In the genomic region with DNA sequence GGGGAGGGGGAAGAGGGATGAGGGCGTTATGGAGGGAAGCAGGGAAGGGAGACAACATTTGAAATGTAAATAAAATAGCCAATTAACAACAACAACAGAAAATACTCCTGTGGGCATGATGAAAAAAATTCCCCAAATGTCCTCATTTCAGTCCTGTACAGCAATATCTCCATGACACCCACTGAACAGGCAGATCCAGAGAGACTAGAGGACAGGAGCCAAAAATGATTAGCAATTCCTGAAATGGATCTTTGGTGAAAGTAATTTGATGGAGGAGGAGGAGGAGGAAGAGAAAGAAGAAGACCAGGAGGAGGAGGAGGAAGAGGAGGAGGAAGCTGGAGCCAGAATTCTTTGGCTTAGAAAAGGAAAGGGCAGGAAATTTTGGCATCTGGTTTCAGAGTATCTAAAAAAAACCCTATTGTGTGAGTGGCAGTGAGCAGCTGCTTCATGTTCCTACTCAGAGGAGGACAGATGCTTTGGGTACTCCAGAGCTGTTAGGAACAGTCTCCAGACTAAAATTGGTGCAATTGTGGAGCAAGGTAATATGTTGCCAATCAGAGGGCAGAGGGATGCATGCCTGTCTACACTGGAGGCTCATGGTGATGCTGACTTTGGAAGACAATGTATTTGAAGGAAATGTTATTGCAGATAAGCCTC, we compare ENCODE assay signal across 19 mouse cellular contexts.
DNase-seq lines count a peak whose midpoint lies in the region; TF ChIP-seq lines count a peak whose summit lies in the region.
"Had no signal": no experiment of that assay in that cellular context is flagged by ENCODE, and none has a peak within 500 bp of the region (broad histone marks: within the 10 kb centered on the region; RNA-seq: fewer than 3 reads in every experiment).

No protein-coding gene starts in this region.

- intact Hi-C loops in heart, adult 2 months (cut with DNase I) = no loop called here

- TF ChIP-seq POLR2A in cerebellum, adult 2 months (IDR thresholded peaks at IDR 0.05; ENCODE audit: borderline replicate concordance, insufficient read depth, low read length) = no peak
- no peak for TF ChIP-seq POLR2A in heart, adult 2 months (IDR thresholded peaks at IDR 0.05; ENCODE audit: insufficient read depth, low read depth, low read length)

- H3K4me1 ChIP-seq in cerebellum, adult 2 months (ENCODE audit: control insufficient read depth, insufficient read depth, low read length) = no peaks in the 10 kb centered on the region
- H3K4me1 ChIP-seq in heart, adult 2 months (ENCODE audit: control insufficient read depth, insufficient read depth, low read length) = no peaks in the 10 kb centered on the region
- H3K4me1 ChIP-seq: embryonic facial prominence, embryonic 12.5 days; heart, embryonic 15.5 days; hindbrain, embryonic 15.5 days; liver, embryonic 12.5 days had no signal

- no peak overlapping the region for H3K4me3 ChIP-seq in cerebellum, adult 2 months (replicated peaks; ENCODE audit: insufficient read depth, low read depth, low read length)
- H3K4me3 ChIP-seq in heart, adult 2 months = no peak overlapping the region
- H3K4me3 ChIP-seq: embryonic facial prominence, embryonic 12.5 days; heart, embryonic 15.5 days; hindbrain, embryonic 15.5 days; liver, embryonic 12.5 days had no signal

- no peaks in the 10 kb centered on the region for H3K36me3 ChIP-seq in heart, adult 2 months (ENCODE audit: control insufficient read depth, insufficient read depth, low read length)
- H3K36me3 ChIP-seq: embryonic facial prominence, embryonic 12.5 days; heart, embryonic 15.5 days; hindbrain, embryonic 15.5 days; liver, embryonic 12.5 days had no signal

- 83% methylated on average over 1 of the region's 1 CpGs for WGBS in cerebellum, adult 2 months
- 88% methylated on average over 1 of the region's 1 CpGs for WGBS in heart, adult 2 months

- no peak overlapping the region for H3K27ac ChIP-seq in cerebellum, adult 2 months (ENCODE audit: insufficient read depth, low read length)
- no peak overlapping the region for H3K27ac ChIP-seq in heart, adult 2 months
- H3K27ac ChIP-seq: embryonic facial prominence, embryonic 12.5 days; heart, embryonic 15.5 days; hindbrain, embryonic 15.5 days; liver, embryonic 12.5 days had no signal

- no peak overlapping the region for H3K9ac ChIP-seq in heart, adult 2 months (ENCODE audit: low read depth, low read length)
- H3K9ac ChIP-seq: embryonic facial prominence, embryonic 12.5 days; heart, embryonic 15.5 days; hindbrain, embryonic 15.5 days; liver, embryonic 12.5 days had no signal

- no peaks in the 10 kb centered on the region for H3K79me2 ChIP-seq in heart, adult 2 months (replicated peaks; ENCODE audit: control insufficient read depth, insufficient read depth, low read length)

- no peak for TF ChIP-seq EP300 in heart, adult 2 months (IDR thresholded peaks at IDR 0.05; ENCODE audit: insufficient read depth, low read depth, low read length)

- H3K27me3 ChIP-seq in cerebellum, adult 2 months (ENCODE audit: control insufficient read depth, insufficient read depth, low read length) = no peaks in the 10 kb centered on the region
- no peaks in the 10 kb centered on the region for H3K27me3 ChIP-seq in heart, adult 2 months (ENCODE audit: control insufficient read depth, insufficient read depth, low read length)
- H3K27me3 ChIP-seq: embryonic facial prominence, embryonic 12.5 days; heart, embryonic 15.5 days; hindbrain, embryonic 15.5 days; liver, embryonic 12.5 days had no signal

- peak; percentile 41 to 64 for DNase-seq in frontal cortex, postnatal 36 days (ENCODE audit: low spot score in 2 of 2)
- no peak for DNase-seq in frontal cortex, postnatal 10 days (ENCODE audit: low spot score in 2 of 2)
- DNase-seq in right cerebral cortex, adult 18-20 months = peak; percentile 38
- DNase-seq in right cerebral cortex, postnatal 14 days = no peak
- peak; percentile 21 for DNase-seq in layer of hippocampus, adult 9-10 months (ENCODE audit: low spot score)
- peak; percentile 18 to 42 for DNase-seq in right cerebral cortex, postnatal 36 days (ENCODE audit: low spot score in 2 of 2)
- DNase-seq in cerebellum, adult 2 months = no peak
- no peak for DNase-seq in heart, adult 2 months
- DNase-seq: cerebellum, adult 9-10 months; gastrocnemius, postnatal 10 days; heart, adult 18-20 months; heart, postnatal 4 days; kidney, postnatal 36 days; lung, adult 2 months; thymus, postnatal 14 days had no signal

- TF ChIP-seq CTCF in cerebellum, adult 2 months (IDR thresholded peaks at IDR 0.05; ENCODE audit: borderline replicate concordance, insufficient read depth, low read depth, low read length) = no peak
- no peak for TF ChIP-seq CTCF in heart, adult 2 months (IDR thresholded peaks at IDR 0.05)

Comparison
In these comparisons a context has a peak if more than half of its experiments do, and no peak if none do; other contexts are left out.
1. DNase-seq: peak in frontal cortex, postnatal 36 days (2 of 2), right cerebral cortex, adult 18-20 months (single experiment), layer of hippocampus, adult 9-10 months (single experiment) and right cerebral cortex, postnatal 36 days (2 of 2); none in frontal cortex, postnatal 10 days (0 of 2), right cerebral cortex, postnatal 14 days (single experiment), cerebellum, adult 2 months (0 of 2) and heart, adult 2 months (0 of 2).